Mouse (Mus musculus): ENCODE results near the gene 1700029P11Rik. TPM values are rescaled to one million over a fixed set of nuclear protein-coding genes. Genes with fewer than 3 reads are reported as not detected.
A peak's percentile ranks its signal among the peaks of the same experiment; 100 is the strongest.

Gene 1700029P11Rik
- polyA plus RNA-seq, 1 experiment from 2014 or later, result not detected

DNA sequence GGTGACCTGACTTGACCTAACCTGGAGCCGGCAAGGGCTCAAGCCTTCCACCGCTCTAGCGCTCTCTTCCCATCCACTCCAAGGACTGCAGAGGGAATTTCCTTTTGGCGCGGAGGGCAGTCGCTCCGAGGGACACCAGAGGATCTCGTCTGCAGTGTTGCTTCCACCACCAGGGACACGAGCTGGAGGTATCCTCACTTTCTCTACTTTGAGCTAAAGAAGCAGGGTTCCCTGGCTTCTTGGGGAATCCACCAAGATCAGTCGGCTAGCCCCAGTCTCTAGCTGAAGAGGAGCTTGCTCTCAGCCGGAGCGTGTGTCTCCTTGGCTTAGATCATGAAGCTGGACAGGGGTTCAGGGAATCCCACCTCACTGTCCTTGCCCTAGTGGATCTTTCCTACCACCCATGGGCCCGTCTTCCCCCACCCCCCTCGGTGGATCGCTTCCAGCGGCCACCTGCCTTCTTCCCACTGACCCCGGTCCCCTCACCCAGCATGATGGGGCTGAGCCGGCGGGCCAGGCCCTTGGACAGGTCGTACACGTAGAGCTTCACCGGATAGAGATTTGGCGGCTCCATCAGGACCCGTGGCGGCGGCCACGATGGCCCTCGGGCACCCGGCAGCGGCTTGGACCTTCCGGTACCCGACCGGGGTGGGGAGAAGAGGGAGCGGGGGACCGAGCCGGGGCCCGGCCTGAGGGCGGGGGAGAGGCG lies 35.2 kb downstream of the 1700029P11Rik start:
- H3K27ac ChIP-seq (ENCODE audit: low read depth, low read length), result peak overlapping the region; percentile 74; the same call in 1 of the 2 replicates
- H3K4me1 ChIP-seq (ENCODE audit: control insufficient read depth, insufficient read depth, low read length), result peaks cover 10% of the 10 kb centered on the region; the same call in 1 of the 2 replicates
- H3K9me3 ChIP-seq (ENCODE audit: control insufficient read depth, low read length), result no peaks in the 10 kb centered on the region
- WGBS, result under 1% methylated on average over 39 of the region's 39 CpGs
- peaks cover 4% of the 10 kb centered on the region; the same call in 1 of the 2 replicates for H3K36me3 ChIP-seq (ENCODE audit: control insufficient read depth, insufficient read depth, low read length)
- peak overlapping the region; percentile 85 for H3K9ac ChIP-seq (ENCODE audit: low read depth, low read length)
- peak; percentile 60 for ATAC-seq (ENCODE audit: low FRiP score, low TSS enrichment)
- H3K4me2 ChIP-seq (replicated peaks; ENCODE audit: low read depth, low read length), result peak overlapping the region; percentile 87
- no peaks in the 10 kb centered on the region for H3K27me3 ChIP-seq (ENCODE audit: control insufficient read depth, insufficient read depth, low read length)
- H3K4me3 ChIP-seq (ENCODE audit: low read length), result peak overlapping the region; percentile 97

DNA sequence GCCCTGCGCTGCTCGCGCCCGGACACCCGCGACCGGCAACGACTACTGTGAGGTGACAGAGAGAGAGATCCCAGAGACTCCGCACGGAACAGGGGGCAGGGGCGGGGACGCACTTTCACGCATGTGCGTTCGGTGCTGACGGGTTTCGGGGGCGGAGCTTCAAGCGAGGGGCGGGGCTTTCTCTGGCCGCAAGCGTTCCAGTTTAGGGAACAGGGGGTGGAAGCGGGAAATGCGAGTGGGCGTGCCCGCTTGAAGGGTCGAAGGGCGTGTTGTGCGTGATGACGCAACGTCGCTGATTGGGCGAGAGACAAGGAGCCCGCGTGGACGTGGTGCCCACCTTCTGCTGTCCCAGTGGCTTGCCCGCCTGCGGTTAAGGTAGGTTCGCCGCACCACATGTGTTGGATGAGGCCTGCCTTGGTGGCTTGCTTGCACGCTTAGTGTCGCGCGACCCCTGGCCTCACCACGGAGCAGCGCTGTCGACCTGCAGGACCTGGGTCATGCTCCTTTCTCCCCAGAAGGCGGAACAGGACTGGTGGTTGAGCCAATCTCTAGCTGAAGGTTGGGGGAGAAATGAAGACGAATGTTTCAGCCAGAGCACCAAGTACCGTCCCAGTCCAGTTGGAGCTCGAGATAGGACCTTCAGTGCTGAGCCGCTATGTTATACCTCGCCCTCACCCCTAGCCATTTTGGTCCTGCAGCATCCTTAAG lies 35.9 kb downstream of the 1700029P11Rik start:
- Histone ChIP-seq H3K4me2 (replicated peaks; ENCODE audit: low read depth, low read length) (peak overlapping the region; percentile 87), H3K27me3 (ENCODE audit: control insufficient read depth, insufficient read depth, low read length) (no peaks in the 10 kb centered on the region), H3K36me3 (ENCODE audit: control insufficient read depth, insufficient read depth, low read length) (peaks cover 6% of the 10 kb centered on the region; the same call in 1 of the 2 replicates), H3K4me1 (ENCODE audit: control insufficient read depth, insufficient read depth, low read length) (peaks cover 10% of the 10 kb centered on the region; the same call in 1 of the 2 replicates), H3K9ac (ENCODE audit: low read depth, low read length) (peak overlapping the region; percentile 85), H3K27ac (ENCODE audit: low read depth, low read length) (peak overlapping the region; percentile 74; the same call in 1 of the 2 replicates), H3K4me3 (ENCODE audit: low read length) (peak overlapping the region; percentile 97), H3K9me3 (ENCODE audit: control insufficient read depth, low read length) (no peaks in the 10 kb centered on the region)
- WGBS, result under 1% methylated on average over 53 of the region's 53 CpGs
- peak; percentile 95 for ATAC-seq (ENCODE audit: low FRiP score, low TSS enrichment)

DNA sequence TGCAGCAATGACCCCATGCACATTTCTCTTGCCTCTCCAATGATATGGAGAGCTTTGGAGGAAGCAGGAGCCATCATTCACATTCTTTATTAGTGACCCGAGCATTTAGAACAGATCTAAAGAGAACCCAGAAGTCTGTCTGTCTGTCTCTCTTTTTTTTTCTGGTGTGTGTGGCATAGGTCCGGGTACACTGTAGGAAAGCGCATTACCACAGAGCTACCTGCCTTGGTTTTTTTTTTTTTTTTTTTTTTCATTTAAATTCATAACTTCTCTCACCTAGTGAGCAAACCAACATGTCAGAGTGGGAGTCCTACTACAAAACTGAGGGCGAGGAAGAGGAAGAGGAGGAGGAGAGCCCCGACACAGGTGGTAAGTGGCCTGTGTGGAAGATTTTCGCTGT lies 36.5 kb downstream of the 1700029P11Rik start:
- peak overlapping the region; percentile 73; the same call in 1 of the 2 replicates for H3K27ac ChIP-seq (ENCODE audit: low read depth, low read length)
- H3K27me3 ChIP-seq (ENCODE audit: control insufficient read depth, insufficient read depth, low read length), result no peaks in the 10 kb centered on the region
- no peaks in the 10 kb centered on the region for H3K9me3 ChIP-seq (ENCODE audit: control insufficient read depth, low read length)
- WGBS, result 19% methylated on average over 6 of the region's 6 CpGs
- peak overlapping the region; percentile 71 for H3K9ac ChIP-seq (ENCODE audit: low read depth, low read length)
- peaks cover 10% of the 10 kb centered on the region; the same call in 1 of the 2 replicates for H3K4me1 ChIP-seq (ENCODE audit: control insufficient read depth, insufficient read depth, low read length)
- ATAC-seq (ENCODE audit: low FRiP score, low TSS enrichment), result no peak
- peaks cover 12% of the 10 kb centered on the region; the same call in 1 of the 2 replicates for H3K36me3 ChIP-seq (ENCODE audit: control insufficient read depth, insufficient read depth, low read length)
- peak overlapping the region; percentile 87 for H3K4me2 ChIP-seq (replicated peaks; ENCODE audit: low read depth, low read length)
- H3K4me3 ChIP-seq (ENCODE audit: low read length), result peak overlapping the region; percentile 97

DNA sequence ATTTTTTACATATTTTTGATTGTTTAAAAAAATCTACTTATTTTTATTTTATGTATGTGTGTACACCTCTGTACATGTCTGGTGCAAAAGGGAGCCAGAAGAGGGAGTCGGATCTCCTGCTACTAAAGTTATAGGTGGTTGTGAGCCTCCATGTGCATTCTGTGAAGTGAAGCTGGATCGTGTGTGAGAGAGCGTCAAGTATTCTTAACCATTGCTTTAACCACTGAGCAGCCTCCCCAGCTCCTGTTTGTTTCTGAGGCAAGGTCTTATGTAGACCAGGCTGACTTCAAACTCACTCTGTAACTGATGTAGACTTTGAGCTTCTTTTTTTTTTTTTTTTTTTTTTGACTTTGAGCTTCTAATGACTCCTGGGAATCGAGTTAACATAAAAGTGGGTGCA lies 37.1 kb downstream of the 1700029P11Rik start:
- WGBS, result 77% methylated on average over 4 of the region's 4 CpGs
- Histone ChIP-seq H3K36me3 (ENCODE audit: control insufficient read depth, insufficient read depth, low read length) (peaks cover 16% of the 10 kb centered on the region; the same call in 1 of the 2 replicates), H3K27me3 (ENCODE audit: control insufficient read depth, insufficient read depth, low read length) (no peaks in the 10 kb centered on the region), H3K4me1 (ENCODE audit: control insufficient read depth, insufficient read depth, low read length) (peaks cover 10% of the 10 kb centered on the region; the same call in 1 of the 2 replicates), H3K27ac (ENCODE audit: low read depth, low read length) (no peak overlapping the region), H3K9ac (ENCODE audit: low read depth, low read length) (no peak overlapping the region), H3K4me3 (ENCODE audit: low read length) (no peak overlapping the region; the same call in 1 of the 2 replicates), H3K4me2 (replicated peaks; ENCODE audit: low read depth, low read length) (no peak overlapping the region), H3K9me3 (ENCODE audit: control insufficient read depth, low read length) (no peaks in the 10 kb centered on the region)
- no peak for ATAC-seq (ENCODE audit: low FRiP score, low TSS enrichment)

DNA sequence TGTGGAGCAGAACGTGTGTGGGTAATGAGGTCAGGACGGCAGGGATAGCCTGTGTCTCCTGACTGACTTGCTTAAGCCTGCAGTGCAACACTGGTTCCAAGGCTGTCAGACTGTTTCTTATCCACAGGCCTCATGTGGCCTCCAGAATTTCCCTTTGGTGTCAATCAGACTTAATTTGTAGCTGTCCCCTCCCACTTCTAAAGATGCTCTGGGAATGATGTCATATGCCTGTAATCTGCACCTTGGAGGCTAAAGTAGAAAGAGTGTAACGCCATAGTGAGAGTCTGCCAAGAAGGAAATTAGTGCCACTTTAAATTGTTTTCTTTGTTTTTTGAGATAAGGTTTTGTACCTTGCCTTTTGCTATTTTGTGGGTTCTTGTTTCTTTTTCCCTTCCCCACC lies 38.9 kb downstream of the 1700029P11Rik start:
- no peaks in the 10 kb centered on the region for H3K9me3 ChIP-seq (ENCODE audit: control insufficient read depth, low read length)
- no peak overlapping the region for H3K27ac ChIP-seq (ENCODE audit: low read depth, low read length)
- H3K4me2 ChIP-seq (replicated peaks; ENCODE audit: low read depth, low read length), result no peak overlapping the region
- H3K4me3 ChIP-seq (ENCODE audit: low read length), result no peak overlapping the region
- H3K36me3 ChIP-seq (ENCODE audit: control insufficient read depth, insufficient read depth, low read length), result peaks cover 32% of the 10 kb centered on the region
- no peak for ATAC-seq (ENCODE audit: low FRiP score, low TSS enrichment)
- peaks cover 5% of the 10 kb centered on the region; the same call in 1 of the 2 replicates for H3K4me1 ChIP-seq (ENCODE audit: control insufficient read depth, insufficient read depth, low read length)
- H3K9ac ChIP-seq (ENCODE audit: low read depth, low read length), result no peak overlapping the region
- no peaks in the 10 kb centered on the region for H3K27me3 ChIP-seq (ENCODE audit: control insufficient read depth, insufficient read depth, low read length)
- WGBS, result 81% methylated on average over 3 of the region's 3 CpGs

DNA sequence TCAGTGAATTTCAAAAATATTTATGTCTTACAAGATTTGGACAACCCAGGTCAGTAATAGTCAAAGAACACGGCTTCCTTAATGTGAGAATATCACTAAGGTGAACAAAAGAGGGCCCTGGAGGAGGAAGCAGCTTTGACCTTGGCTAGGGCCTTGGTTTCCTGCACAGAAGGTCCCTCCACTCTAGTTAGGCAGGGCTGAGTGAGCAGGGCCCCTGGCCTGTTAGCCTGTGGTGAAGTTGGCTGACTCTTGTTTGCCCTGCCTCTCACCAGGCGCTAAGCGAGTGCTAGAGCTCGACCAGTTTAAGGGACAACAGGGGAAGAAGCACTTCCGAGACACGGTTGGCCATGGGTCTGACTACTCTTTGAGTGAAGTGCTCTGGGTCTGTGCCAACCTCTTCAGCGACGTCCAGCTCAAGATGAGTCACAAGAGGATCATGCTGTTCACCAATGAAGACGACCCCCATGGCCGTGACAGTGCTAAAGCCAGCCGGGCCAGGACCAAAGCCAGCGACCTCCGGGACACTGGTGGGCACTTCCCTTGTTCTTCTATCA lies 42.3 kb downstream of the 1700029P11Rik start:
- Histone ChIP-seq H3K27ac (ENCODE audit: low read depth, low read length) (no peak overlapping the region), H3K4me3 (ENCODE audit: low read length) (no peak overlapping the region), H3K27me3 (ENCODE audit: control insufficient read depth, insufficient read depth, low read length) (no peaks in the 10 kb centered on the region), H3K9ac (ENCODE audit: low read depth, low read length) (no peak overlapping the region), H3K9me3 (ENCODE audit: control insufficient read depth, low read length) (no peaks in the 10 kb centered on the region), H3K36me3 (ENCODE audit: control insufficient read depth, insufficient read depth, low read length) (peaks cover 63% of the 10 kb centered on the region), H3K4me2 (replicated peaks; ENCODE audit: low read depth, low read length) (no peak overlapping the region), H3K4me1 (ENCODE audit: control insufficient read depth, insufficient read depth, low read length) (no peaks in the 10 kb centered on the region)
- 88% methylated on average over 13 of the region's 13 CpGs for WGBS
- no peak for ATAC-seq (ENCODE audit: low FRiP score, low TSS enrichment)

DNA sequence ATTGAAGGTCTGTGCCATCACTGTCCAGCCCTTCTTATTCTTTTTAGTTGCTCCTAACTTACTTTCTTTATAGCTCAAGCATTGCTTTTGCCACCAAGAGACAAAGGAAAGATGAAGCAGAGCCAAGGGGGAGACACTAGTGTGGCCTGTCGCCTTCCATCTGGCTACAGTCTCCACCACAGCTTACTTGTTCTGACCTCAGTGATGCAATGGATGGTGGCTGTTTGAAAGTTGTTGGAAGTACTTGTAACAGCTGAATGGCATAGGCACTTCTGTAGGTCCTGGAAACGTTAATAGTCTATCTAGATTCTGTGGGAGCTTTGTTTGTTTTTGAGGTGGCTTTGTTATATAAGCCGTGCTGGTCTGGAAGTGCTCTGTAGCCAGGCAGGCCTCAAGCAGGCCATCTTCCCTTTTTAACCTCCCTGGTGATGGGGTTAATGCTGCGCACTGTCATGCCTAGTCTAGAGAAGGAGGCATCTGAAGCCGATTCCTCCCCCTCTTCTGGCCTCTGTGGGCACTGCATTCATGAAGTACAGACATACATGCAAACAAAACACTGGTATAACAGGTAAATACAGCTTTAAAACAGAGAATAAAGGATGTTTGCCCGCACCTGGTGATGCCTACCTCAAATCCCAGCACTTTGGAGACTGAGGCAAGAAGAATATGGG lies 43.8 kb downstream of the 1700029P11Rik start:
- no peak overlapping the region for H3K9ac ChIP-seq (ENCODE audit: low read depth, low read length)
- no peak for ATAC-seq (ENCODE audit: low FRiP score, low TSS enrichment)
- H3K4me3 ChIP-seq (ENCODE audit: low read length), result no peak overlapping the region
- H3K9me3 ChIP-seq (ENCODE audit: control insufficient read depth, low read length), result no peaks in the 10 kb centered on the region
- H3K4me2 ChIP-seq (replicated peaks; ENCODE audit: low read depth, low read length), result no peak overlapping the region
- peaks cover 75% of the 10 kb centered on the region for H3K36me3 ChIP-seq (ENCODE audit: control insufficient read depth, insufficient read depth, low read length)
- no peaks in the 10 kb centered on the region for H3K27me3 ChIP-seq (ENCODE audit: control insufficient read depth, insufficient read depth, low read length)
- H3K27ac ChIP-seq (ENCODE audit: low read depth, low read length), result no peak overlapping the region
- no peaks in the 10 kb centered on the region for H3K4me1 ChIP-seq (ENCODE audit: control insufficient read depth, insufficient read depth, low read length)
- 91% methylated on average over 6 of the region's 6 CpGs for WGBS

DNA sequence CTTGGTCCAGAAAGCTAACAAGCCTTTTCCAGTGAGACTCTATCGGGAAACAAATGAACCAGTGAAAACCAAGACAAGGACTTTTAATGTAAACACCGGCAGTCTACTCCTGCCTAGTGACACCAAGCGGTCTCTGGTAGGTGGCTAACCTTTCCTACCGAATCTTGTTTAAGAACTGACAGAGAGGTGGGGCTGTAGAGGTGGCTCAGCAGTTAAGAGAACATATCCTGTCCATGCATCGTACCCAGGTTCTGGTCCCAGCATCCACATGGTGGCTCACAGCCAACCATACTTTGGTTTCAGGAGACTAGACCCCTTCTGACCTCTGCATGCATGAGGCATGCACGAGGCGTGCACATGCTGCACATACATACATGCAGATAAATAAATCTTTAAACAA lies 46.9 kb downstream of the 1700029P11Rik start:
- Histone ChIP-seq H3K9me3 (ENCODE audit: control insufficient read depth, low read length) (no peaks in the 10 kb centered on the region), H3K4me1 (ENCODE audit: control insufficient read depth, insufficient read depth, low read length) (no peaks in the 10 kb centered on the region), H3K4me2 (replicated peaks; ENCODE audit: low read depth, low read length) (no peak overlapping the region), H3K4me3 (ENCODE audit: low read length) (no peak overlapping the region), H3K27me3 (ENCODE audit: control insufficient read depth, insufficient read depth, low read length) (no peaks in the 10 kb centered on the region), H3K36me3 (ENCODE audit: control insufficient read depth, insufficient read depth, low read length) (peaks cover 92% of the 10 kb centered on the region), H3K9ac (ENCODE audit: low read depth, low read length) (no peak overlapping the region), H3K27ac (ENCODE audit: low read depth, low read length) (no peak overlapping the region)
- WGBS, result 91% methylated on average over 7 of the region's 7 CpGs
- no peak for ATAC-seq (ENCODE audit: low FRiP score, low TSS enrichment)
